Mouse (Mus musculus): Measurements from ENCODE around the gene Ifrd2.
"Not testable (repeated sequence)": the region's sequence is repeated elsewhere in the genome, so short reads cannot be mapped to it uniquely, and the experiment has no call there.

Ifrd2 gene

GRCm38 (mm10) chr9:107552690-107553393, 34.6 kb upstream of the Ifrd2 start:
- DNase-seq (ENCODE audit: low spot score), result no peak

GRCm38 (mm10) chr9:107553541-107554318, 33.7 kb upstream of the Ifrd2 start:
- DNase-seq (ENCODE audit: low spot score), result no peak

- DNase-seq (ENCODE audit: low spot score), result peak; percentile 71
These were observed 33.1 kb upstream of the Ifrd2 start for GRCm38 (mm10) chr9:107554319-107554825.

GRCm38 (mm10) chr9:107555031-107555457, 32.4 kb upstream of the Ifrd2 start:
- no peak for DNase-seq (ENCODE audit: low spot score)

GRCm38 (mm10) chr9:107555701-107556100, 31.7 kb upstream of the Ifrd2 start:
- no peak for DNase-seq (ENCODE audit: low spot score)

- DNase-seq (ENCODE audit: low spot score), result no peak
These were observed 31.1 kb upstream of the Ifrd2 start for GRCm38 (mm10) chr9:107556346-107556745.

GRCm38 (mm10) chr9:107563029-107563581, 24.3 kb upstream of the Ifrd2 start, which contains the start of gene Tusc2:
Gene Tusc2 (plus strand): TSS chr9:107563255.
- peak; percentile 92 for DNase-seq (ENCODE audit: low spot score)

GRCm38 (mm10) chr9:107565556-107565955, 21.9 kb upstream of the Ifrd2 start:
- DNase-seq (ENCODE audit: low spot score), result not testable (repeated sequence)

GRCm38 (mm10) chr9:107566041-107566709, 21.3 kb upstream of the Ifrd2 start:
- no peak for DNase-seq (ENCODE audit: low spot score)

GRCm38 (mm10) chr9:107566855-107567254, 20.6 kb upstream of the Ifrd2 start:
- no peak for DNase-seq (ENCODE audit: low spot score)

GRCm38 (mm10) chr9:107567702-107568319, 19.6 kb upstream of the Ifrd2 start, which contains the start of gene Hyal2:
Gene Hyal2 (plus strand): TSS chr9:107567945.
- no peak for DNase-seq (ENCODE audit: low spot score)

GRCm38 (mm10) chr9:107568331-107569261, 18.8 kb upstream of the Ifrd2 start:
- peak; percentile 61 for DNase-seq (ENCODE audit: low spot score)

- no peak for DNase-seq (ENCODE audit: low spot score)
These were observed 18.2 kb upstream of the Ifrd2 start for GRCm38 (mm10) chr9:107569270-107569669.

- DNase-seq (ENCODE audit: low spot score), result no peak
These were observed 17.4 kb upstream of the Ifrd2 start for GRCm38 (mm10) chr9:107570016-107570415.

GRCm38 (mm10) chr9:107570845-107571244, 16.6 kb upstream of the Ifrd2 start:
- no peak for DNase-seq (ENCODE audit: low spot score)

- no peak for DNase-seq (ENCODE audit: low spot score)
These were observed 15.7 kb upstream of the Ifrd2 start for GRCm38 (mm10) chr9:107571534-107572326.

GRCm38 (mm10) chr9:107572327-107572662, 15.1 kb upstream of the Ifrd2 start:
- no peak for DNase-seq (ENCODE audit: low spot score)

GRCm38 (mm10) chr9:107573774-107574173, 13.7 kb upstream of the Ifrd2 start:
- not testable (repeated sequence) for DNase-seq (ENCODE audit: low spot score)

- DNase-seq (ENCODE audit: low spot score), result no peak
These were observed 11.7 kb upstream of the Ifrd2 start for GRCm38 (mm10) chr9:107575579-107576356.

Data from layer of hippocampus, adult 9-10 months (tissue).